Mouse (Mus musculus) hindbrain, embryonic 16.5 days (tissue): ENCODE data around the gene Sac3d1. TPM values are rescaled to one million over a fixed set of nuclear protein-coding genes. Genes with fewer than 3 reads are reported as not detected.
A peak's percentile ranks its signal among the peaks of the same experiment; 100 is the strongest.

Source experiments
- ATAC-seq: fragments of 200-750 bp; cut with Nextera tagmentation; 2 replicates; pipeline ENCODE4 v1.8.0; 2017; ENCODE audit warnings: moderate TSS enrichment, moderate library complexity
- H3K27ac ChIP-seq: fragments of 300-500 bp; sonication (generic); 2 replicates; pipeline ENCODE4 v1.5.1; 2014; ENCODE audit warnings: low read depth, mild to moderate bottlenecking, control low read depth, low read length, moderate library complexity
- H3K27me3 ChIP-seq: fragments of 300-500 bp; sonication (generic); replicated peaks from 2 replicates; pipeline ENCODE4 v1.6.1; 2014; ENCODE audit warnings: low read length; ENCODE audit not compliant: control insufficient read depth, insufficient read depth
- H3K36me3 ChIP-seq: fragments of 300-500 bp; sonication (generic); 2 replicates; pipeline ENCODE4 v1.6.1; 2014; ENCODE audit warnings: mild to moderate bottlenecking, low read length, moderate library complexity, mixed read lengths; ENCODE audit not compliant: control insufficient read depth, insufficient read depth
- H3K4me1 ChIP-seq: fragments of 300-500 bp; sonication (generic); 2 replicates; pipeline ENCODE4 v1.6.1; 2014; ENCODE audit warnings: low read depth, low read length; ENCODE audit not compliant: control insufficient read depth, insufficient read depth
- H3K4me2 ChIP-seq: fragments of 300-500 bp; sonication (generic); 2 replicates; pipeline ENCODE4 v1.6.1; 2014; ENCODE audit warnings: mild to moderate bottlenecking, low read length, control low read depth, moderate library complexity
- H3K4me3 ChIP-seq: fragments of 300-500 bp; sonication (generic); 2 replicates; pipeline ENCODE4 v1.5.1; 2014; ENCODE audit warnings: mild to moderate bottlenecking, low read length, control low read depth, moderate library complexity
- H3K9ac ChIP-seq: fragments of 300-500 bp; sonication (generic); 2 replicates; pipeline ENCODE4 v1.6.1; 2014; ENCODE audit warnings: low read depth, mild to moderate bottlenecking, control low read depth, low read length, moderate library complexity
- H3K9me3 ChIP-seq: fragments of 300-500 bp; sonication (generic); 2 replicates; pipeline ENCODE4 v1.6.1; 2014; ENCODE audit warnings: mild to moderate bottlenecking, low read length, moderate library complexity; ENCODE audit not compliant: control insufficient read depth
- WGBS: fragments of 180-500 bp; shearing (Covaris S2); extraction: QIAGEN DNeasy Blood & Tissue Kit; methylation state at CpG from one replicate; pipeline ENCODE4 v1.1.7; 2014; 5-methylcytosine and 5-hydroxymethylcytosine counted together
- polyA plus RNA-seq: library from polyadenylated mRNA; unstranded; fragments of >200 nt; fragmentation: Nextera tagmentation; extraction: Ambion mirVana; gene quantifications from 2 replicates; pipeline ENCODE4 v1.2.1, GENCODE M21; 2015

The Sac3d1 gene
- polyA plus RNA-seq, 1 experiment from 2014 or later = 53.9 TPM

DNA sequence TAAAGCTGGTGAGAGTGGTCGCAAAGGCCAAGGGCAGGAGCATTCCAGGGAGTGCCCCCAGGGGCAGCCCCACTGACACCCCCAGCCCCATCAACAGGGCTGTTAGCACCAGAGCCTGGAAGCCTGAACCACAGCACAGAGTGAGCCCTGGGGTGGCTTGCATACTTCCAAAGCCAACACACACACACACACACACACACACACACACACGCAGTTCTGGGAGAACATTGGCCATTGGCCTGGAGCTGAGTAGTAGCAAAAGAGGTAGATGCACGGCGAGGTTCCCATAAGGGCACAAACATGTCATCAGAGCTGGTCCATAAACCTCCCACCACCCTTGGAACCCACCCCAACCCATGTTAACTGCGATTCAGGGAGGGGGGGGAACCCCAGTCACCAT, 51.9 kb downstream of the Sac3d1 start:
- Histone ChIP-seq H3K4me2 (peak overlapping the region; percentile 89), H3K4me3 (peak overlapping the region; percentile 62), H3K27ac (peak overlapping the region; percentile 92), H3K4me1 (peaks cover 39% of the 10 kb centered on the region), H3K9ac (peak overlapping the region; percentile 79), H3K9me3 (no peaks in the 10 kb centered on the region), H3K36me3 (peaks cover 19% of the 10 kb centered on the region), H3K27me3 (no peaks in the 10 kb centered on the region)
- WGBS = 37% methylated on average over 5 of the region's 5 CpGs
- ATAC-seq = peak; percentile 4; the same call in 1 of the 2 replicates

Other genes with a start within 250 kb of the Sac3d1 start
- 18.1 and 20.1 TPM in 2 replicates for gene Frmd8, start 243.4 kb downstream of the Sac3d1 start, polyA plus RNA-seq
- 2.2 and 2.6 TPM in 2 replicates for gene Slc25a45, start 240.8 kb downstream of the Sac3d1 start, polyA plus RNA-seq
- gene Tigd3, start 224.5 kb downstream of the Sac3d1 start, polyA plus RNA-seq = 10.0 and 10.2 TPM in 2 replicates
- gene Dpf2, start 205.6 kb downstream of the Sac3d1 start, polyA plus RNA-seq = 94.0 and 117 TPM in 2 replicates
- gene Cdc42ep2, start 193.8 kb downstream of the Sac3d1 start, polyA plus RNA-seq = 22.2 and 23.4 TPM in 2 replicates
- 22.4 and 26.6 TPM in 2 replicates for gene Pola2, start 154.4 kb downstream of the Sac3d1 start, polyA plus RNA-seq
- gene Slc22a20, start 132.5 kb downstream of the Sac3d1 start, polyA plus RNA-seq = not detected in 2 replicates
- gene Capn1, start 102.8 kb downstream of the Sac3d1 start, polyA plus RNA-seq = 5.2 and 5.6 TPM in 2 replicates
- 29.0 and 38.4 TPM in 2 replicates for gene Syvn1, start 72.1 kb downstream of the Sac3d1 start, polyA plus RNA-seq
- 62.4 and 68.8 TPM in 2 replicates for gene Mrpl49, start 60.9 kb downstream of the Sac3d1 start, polyA plus RNA-seq
- 471 and 479 TPM in 2 replicates for gene Fau, start 60.8 kb downstream of the Sac3d1 start, polyA plus RNA-seq
- gene Znhit2, start 57.5 kb downstream of the Sac3d1 start, polyA plus RNA-seq = 31.5 and 35.2 TPM in 2 replicates
- gene Tm7sf2, start 50.3 kb downstream of the Sac3d1 start, polyA plus RNA-seq = 61.3 and 64.6 TPM in 2 replicates
- gene Vps51, start 41.4 kb downstream of the Sac3d1 start, polyA plus RNA-seq = 89.5 and 91.3 TPM in 2 replicates
- not detected in 2 replicates for gene Tmem262, start 38.6 kb downstream of the Sac3d1 start, polyA plus RNA-seq
- 1.2 and 1.5 TPM in 2 replicates for gene Gm28374, start 36.4 kb downstream of the Sac3d1 start, polyA plus RNA-seq
- gene Zfpl1, start 33.7 kb downstream of the Sac3d1 start, polyA plus RNA-seq = 74.8 and 77.4 TPM in 2 replicates
- 6.8 and 7.7 TPM in 2 replicates for gene Cdca5, start 33.7 kb downstream of the Sac3d1 start, polyA plus RNA-seq
- not detected in 2 replicates for gene AC131692.1, start 24.2 kb downstream of the Sac3d1 start, polyA plus RNA-seq
- gene Naaladl1, start 12.9 kb downstream of the Sac3d1 start, polyA plus RNA-seq = 0.41 and 0.43 TPM in 2 replicates
- gene Snx15, start 9.7 kb upstream of the Sac3d1 start, polyA plus RNA-seq = 64.3 and 66.9 TPM in 2 replicates
- gene Batf2, start 22.3 kb upstream of the Sac3d1 start, polyA plus RNA-seq = not detected in 2 replicates
- gene Arl2, start 22.9 kb upstream of the Sac3d1 start, polyA plus RNA-seq = 154 and 162 TPM in 2 replicates
- 0.10 TPM in 1 of 2 replicates, not detected in the other for gene Majin, start 65.7 kb upstream of the Sac3d1 start, polyA plus RNA-seq
- not detected in 2 replicates for gene Gpha2, start 107.7 kb upstream of the Sac3d1 start, polyA plus RNA-seq
- gene Ppp2r5b, start 117.2 kb upstream of the Sac3d1 start, polyA plus RNA-seq = 161 and 167 TPM in 2 replicates
- gene Atg2a, start 123.0 kb upstream of the Sac3d1 start, polyA plus RNA-seq = 11.7 and 16.7 TPM in 2 replicates
- gene Ehd1, start 158.1 kb upstream of the Sac3d1 start, polyA plus RNA-seq = 105 and 113 TPM in 2 replicates
- 0.26 and 0.31 TPM in 2 replicates for gene Cdc42bpg, start 187.8 kb upstream of the Sac3d1 start, polyA plus RNA-seq
- gene Men1, start 216.3 kb upstream of the Sac3d1 start, polyA plus RNA-seq = 68.4 and 85.0 TPM in 2 replicates
- 19.6 and 23.1 TPM in 2 replicates for gene Map4k2, start 222.5 kb upstream of the Sac3d1 start, polyA plus RNA-seq
- 81.4 and 106 TPM in 2 replicates for gene Sf1, start 245.0 kb upstream of the Sac3d1 start, polyA plus RNA-seq